Mouse (Mus musculus) intestine, postnatal 0 days (tissue): ENCODE results near the gene Hcls1. TPM values are rescaled to one million over a fixed set of nuclear protein-coding genes. Genes with fewer than 3 reads are reported as not detected.
A peak's percentile ranks its signal among the peaks of the same experiment; 100 is the strongest.

Experiments
- ATAC-seq: fragments of 200-750 bp; cut with Nextera tagmentation; 2 replicates; pipeline ENCODE4 v1.8.0; 2017; ENCODE audit warnings: mild to moderate bottlenecking, moderate TSS enrichment, moderate library complexity
- H3K27ac ChIP-seq: fragments of 300-500 bp; sonication (generic); 2 replicates; pipeline ENCODE4 v1.5.1; 2014; ENCODE audit warnings: mild to moderate bottlenecking, low read depth, low read length, moderate library complexity
- H3K27me3 ChIP-seq: fragments of 300-500 bp; sonication (generic); replicated peaks from 2 replicates; pipeline ENCODE4 v1.6.1; 2014; ENCODE audit warnings: low read length, mixed read lengths; ENCODE audit not compliant: control insufficient read depth, insufficient read depth
- H3K36me3 ChIP-seq: fragments of 300-500 bp; sonication (generic); 2 replicates; pipeline ENCODE4 v1.6.1; 2014; ENCODE audit warnings: mild to moderate bottlenecking, moderate library complexity; ENCODE audit not compliant: control insufficient read depth, insufficient read depth
- H3K4me1 ChIP-seq: fragments of 300-500 bp; sonication (generic); replicated peaks from 2 replicates; pipeline ENCODE4 v1.6.1; 2014; ENCODE audit warnings: antibody characterized with exemption, low read length, mixed read lengths; ENCODE audit not compliant: control insufficient read depth, insufficient read depth
- H3K4me2 ChIP-seq: fragments of 300-500 bp; sonication (generic); replicated peaks from 2 replicates; pipeline ENCODE4 v1.6.1; 2014; ENCODE audit warnings: low read depth, mild to moderate bottlenecking, moderate library complexity
- H3K4me3 ChIP-seq: fragments of 300-500 bp; sonication (generic); 2 replicates; pipeline ENCODE4 v1.5.1; 2014; ENCODE audit warnings: low read depth, low read length
- H3K9ac ChIP-seq: fragments of 300-500 bp; sonication (generic); 2 replicates; pipeline ENCODE4 v1.6.1; 2014; ENCODE audit warnings: mild to moderate bottlenecking, low read depth, low read length
- H3K9me3 ChIP-seq: fragments of 300-500 bp; sonication (generic); 2 replicates; pipeline ENCODE4 v1.6.1; 2016; ENCODE audit warnings: mixed run types; ENCODE audit not compliant: control insufficient read depth
- CTCF ChIP-seq: sonication (generic); IDR thresholded peaks from 2 replicates; pipeline ENCODE4 v1.5.1; 2016; ENCODE audit warnings: low read depth, mild to moderate bottlenecking, control low read depth, antibody characterized with exemption, moderate library complexity
- WGBS: fragments of 180-500 bp; shearing (Covaris S2); extraction: QIAGEN DNeasy Blood & Tissue Kit; methylation state at CpG from one replicate; pipeline ENCODE4 v1.1.7; 2014; 5-methylcytosine and 5-hydroxymethylcytosine counted together
- polyA plus RNA-seq: library from polyadenylated mRNA; unstranded; fragments of >200 nt; fragmentation: Nextera tagmentation; extraction: Ambion mirVana; gene quantifications from 2 replicates; pipeline ENCODE4 v1.2.1, GENCODE M21; 2015

Hcls1 gene
- polyA plus RNA-seq, 1 experiment from 2014 or later = 16.1 TPM

DNA sequence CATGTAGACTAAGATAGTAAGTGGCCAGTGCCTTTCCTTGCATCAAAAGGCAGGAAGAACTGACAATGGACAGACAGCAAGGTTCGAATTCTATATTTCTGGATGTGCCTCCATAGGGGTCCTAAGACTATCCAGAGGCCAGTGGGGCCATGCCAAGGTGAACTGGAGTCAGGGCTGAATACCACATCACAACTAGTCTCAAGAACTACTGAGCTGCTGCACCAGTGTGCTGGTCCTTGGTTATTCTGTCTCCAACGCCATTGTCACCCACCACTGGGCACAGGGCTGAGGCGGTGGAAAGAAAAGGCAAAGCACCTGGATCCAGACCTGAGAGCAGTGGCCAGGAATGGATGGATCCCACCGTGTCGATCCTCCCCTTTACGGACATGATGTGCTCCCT is 2.2 kb upstream of the Hcls1 start:
- no peak overlapping the region for H3K4me3 ChIP-seq
- TF ChIP-seq CTCF = no peak
- H3K36me3 ChIP-seq = peaks cover 55% of the 10 kb centered on the region
- H3K9me3 ChIP-seq = no peaks in the 10 kb centered on the region
- no peak overlapping the region for H3K9ac ChIP-seq
- 97% methylated on average over 6 of the region's 6 CpGs for WGBS
- H3K27ac ChIP-seq = no peak overlapping the region
- no peak overlapping the region for H3K4me2 ChIP-seq
- no peak for ATAC-seq
- no peaks in the 10 kb centered on the region for H3K4me1 ChIP-seq
- no peaks in the 10 kb centered on the region for H3K27me3 ChIP-seq

DNA sequence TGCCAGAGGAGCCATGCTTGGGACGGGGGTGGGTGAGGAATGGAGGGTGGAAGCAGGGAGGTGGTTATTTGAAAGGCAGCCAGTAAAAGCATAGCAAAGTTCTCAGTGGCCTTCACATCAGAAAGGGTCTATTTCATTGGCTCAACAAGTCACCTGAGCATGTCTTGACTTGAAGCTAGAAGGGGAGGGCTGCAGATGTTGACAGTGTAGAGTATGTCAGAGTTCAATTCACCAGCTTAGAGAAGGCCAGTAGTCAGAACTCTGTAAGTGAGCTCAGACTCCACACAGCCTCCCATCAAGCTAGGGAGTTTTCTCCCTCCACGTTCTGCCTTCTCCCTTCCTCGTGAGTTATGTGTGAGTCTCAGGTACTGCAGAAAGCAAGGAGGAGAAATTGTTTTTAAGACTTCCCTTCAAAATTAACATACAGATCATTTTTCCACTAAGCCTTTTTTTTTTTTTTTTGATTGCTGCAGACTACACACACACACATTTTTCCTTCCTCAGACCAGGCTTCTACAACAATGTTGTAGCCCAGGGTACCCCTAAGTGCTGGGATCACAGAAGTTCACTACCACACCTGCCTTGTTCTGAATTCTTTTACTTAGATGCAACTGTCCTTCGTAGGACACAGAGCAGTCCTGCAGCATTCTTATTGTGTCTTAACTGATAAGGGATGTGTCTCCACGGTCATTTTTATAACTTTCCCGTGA is 497 bp upstream of the Hcls1 start:
- no peak for TF ChIP-seq CTCF
- Histone ChIP-seq H3K27me3 (no peaks in the 10 kb centered on the region), H3K36me3 (peaks cover 38% of the 10 kb centered on the region), H3K4me1 (no peaks in the 10 kb centered on the region), H3K9ac (no peak overlapping the region), H3K4me2 (peak overlapping the region; percentile 40), H3K9me3 (no peaks in the 10 kb centered on the region), H3K4me3 (no peak overlapping the region), H3K27ac (peak overlapping the region; percentile 72)
- ATAC-seq = peak; percentile 71
- 24% methylated on average over 6 of the region's 6 CpGs for WGBS

DNA sequence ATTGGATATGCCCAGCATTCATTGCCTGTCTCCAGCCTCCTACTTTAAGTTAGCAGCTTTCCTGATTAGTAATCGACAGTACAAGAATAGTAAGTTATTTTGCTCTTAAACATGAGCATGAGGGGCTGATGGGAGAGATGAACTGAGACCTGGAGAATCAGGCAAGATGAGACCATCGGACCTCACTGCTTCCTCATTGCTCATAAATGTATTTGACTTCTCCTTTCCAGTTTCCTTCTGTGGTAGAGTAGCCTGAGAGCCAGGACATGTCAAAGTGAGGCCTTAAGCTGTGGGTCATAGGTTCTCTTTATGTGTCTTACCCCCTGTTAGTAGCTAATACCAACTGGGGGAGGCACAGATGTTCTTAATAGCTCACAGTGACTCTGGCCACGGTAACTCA is 1.0 kb downstream of the Hcls1 start:
- ATAC-seq = no peak
- no peak overlapping the region for H3K27ac ChIP-seq
- H3K9me3 ChIP-seq = no peaks in the 10 kb centered on the region
- H3K36me3 ChIP-seq = peaks cover 22% of the 10 kb centered on the region
- H3K27me3 ChIP-seq = no peaks in the 10 kb centered on the region
- TF ChIP-seq CTCF = no peak
- no peak overlapping the region for H3K9ac ChIP-seq
- H3K4me1 ChIP-seq = no peaks in the 10 kb centered on the region
- no peak overlapping the region for H3K4me3 ChIP-seq
- 0 out of 2 replicates have a peak overlapping the region, but pooled peaks have one; percentile 40 for H3K4me2 ChIP-seq
- 84% methylated on average over 3 of the region's 3 CpGs for WGBS

DNA sequence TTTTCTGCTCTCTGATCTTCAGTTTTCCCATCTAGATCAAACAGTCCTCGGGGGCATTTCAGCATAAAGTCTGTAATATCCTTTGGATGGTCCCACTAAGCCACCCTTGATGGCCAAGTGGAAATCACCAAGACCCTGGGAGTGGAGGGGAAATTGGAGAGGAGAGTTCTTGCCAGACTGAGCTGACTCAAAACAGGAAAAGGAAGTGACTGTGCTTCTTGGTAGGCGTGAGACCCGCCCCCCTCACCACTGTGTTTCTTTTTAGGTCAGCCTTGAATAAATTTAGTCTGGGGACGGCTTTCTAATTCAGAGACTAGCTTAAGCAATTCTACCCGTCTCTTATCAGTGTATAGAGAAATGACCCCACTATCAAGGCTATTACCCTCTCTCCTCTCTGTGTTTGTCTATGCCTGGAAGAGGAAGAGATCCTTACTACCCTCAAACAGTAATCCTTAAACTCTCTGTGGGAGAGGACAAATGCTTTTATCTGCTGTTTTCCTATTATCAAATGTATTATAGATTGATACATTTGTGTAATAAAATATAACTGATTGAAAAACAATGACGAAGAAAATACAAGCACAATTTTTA is 6.4 kb downstream of the Hcls1 start:
- Histone ChIP-seq H3K27ac (no peak overlapping the region), H3K27me3 (no peaks in the 10 kb centered on the region), H3K4me2 (no peak overlapping the region), H3K9me3 (no peaks in the 10 kb centered on the region), H3K9ac (no peak overlapping the region), H3K4me3 (no peak overlapping the region), H3K4me1 (no peaks in the 10 kb centered on the region), H3K36me3 (no peaks in the 10 kb centered on the region)
- no peak for ATAC-seq
- no peak for TF ChIP-seq CTCF
- 51% methylated on average over 6 of the region's 6 CpGs for WGBS

DNA sequence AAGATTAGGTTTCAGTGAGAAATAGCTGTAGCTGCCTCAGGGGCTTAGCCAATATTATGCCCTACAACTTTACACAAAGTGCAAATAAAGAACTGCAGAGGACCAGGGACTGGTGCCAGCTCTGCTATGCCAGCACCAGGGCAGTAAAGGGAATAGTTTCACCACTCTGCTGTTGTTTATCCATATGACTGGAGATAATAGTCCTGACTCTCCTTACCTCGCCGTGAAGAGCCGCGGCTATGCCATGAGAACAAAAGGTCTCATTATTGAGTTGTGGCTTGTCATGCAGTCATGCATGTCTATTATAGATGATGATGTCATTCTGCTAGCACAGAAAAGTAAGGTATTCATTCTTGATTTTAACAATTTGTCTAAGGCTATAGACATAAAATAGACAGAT is 7.1 kb downstream of the Hcls1 start:
- Histone ChIP-seq H3K9me3 (no peaks in the 10 kb centered on the region), H3K9ac (no peak overlapping the region), H3K4me2 (no peak overlapping the region), H3K4me3 (no peak overlapping the region), H3K27ac (no peak overlapping the region), H3K27me3 (no peaks in the 10 kb centered on the region), H3K36me3 (no peaks in the 10 kb centered on the region), H3K4me1 (no peaks in the 10 kb centered on the region)
- WGBS = 64% methylated on average over 4 of the region's 4 CpGs
- ATAC-seq = no peak
- no peak for TF ChIP-seq CTCF

DNA sequence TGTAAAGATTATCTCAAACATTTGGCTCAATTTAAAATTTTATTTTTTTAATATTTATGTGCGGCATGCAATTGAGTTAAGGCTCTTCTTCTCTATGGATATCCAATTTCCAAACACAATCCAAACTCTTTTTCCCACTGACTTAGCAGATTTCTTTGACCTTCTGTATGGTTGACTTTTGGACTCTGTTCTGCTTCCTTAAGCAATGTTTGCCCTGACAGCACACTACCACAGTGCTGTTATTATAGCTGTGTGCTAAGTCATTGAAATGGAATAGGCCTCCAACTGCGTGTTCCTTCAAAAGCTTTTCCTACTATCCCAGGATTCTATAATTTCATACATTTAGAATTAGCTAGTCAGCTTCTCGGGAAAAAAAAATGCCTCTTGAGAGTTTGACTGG is 8.8 kb downstream of the Hcls1 start:
- 79% methylated on average over 3 of the region's 3 CpGs for WGBS
- no peak for ATAC-seq

More for the DNA sequence above, 8.8 kb downstream of the Hcls1 start:
- H3K27ac ChIP-seq = no peak overlapping the region
- no peak overlapping the region for H3K4me2 ChIP-seq
- no peaks in the 10 kb centered on the region for H3K9me3 ChIP-seq
- TF ChIP-seq CTCF = no peak
- no peak overlapping the region for H3K4me3 ChIP-seq
- H3K36me3 ChIP-seq = no peaks in the 10 kb centered on the region
- H3K27me3 ChIP-seq = no peaks in the 10 kb centered on the region
- H3K9ac ChIP-seq = no peak overlapping the region
- no peaks in the 10 kb centered on the region for H3K4me1 ChIP-seq
